Mouse (Mus musculus): ENCODE data around the gene Mtmr3.

- TF ChIP-seq POLR2A (IDR thresholded peaks at IDR 0.05; ENCODE audit: low read depth, low read length): no peak
- no peak for TF ChIP-seq CTCF (IDR thresholded peaks at IDR 0.05; ENCODE audit: extremely low read depth, insufficient read depth, insufficient read length, insufficient replicate concordance)
These were observed 50.7 kb downstream of the Mtmr3 start for GRCm38 (mm10) chr11:4543746-4544626.
